Mouse (Mus musculus) liver, embryonic 11.5 days (tissue): ENCODE results near the gene Lrr1. TPM values are rescaled to one million over a fixed set of nuclear protein-coding genes. Genes with fewer than 3 reads are reported as not detected.

Source experiments
- ATAC-seq: fragments of 200-750 bp; cut with Nextera tagmentation; replicated peaks from 2 replicates; pipeline ENCODE4 v1.8.0; 2017; ENCODE audit warnings: moderate number of reproducible peaks, mild to moderate bottlenecking, moderate TSS enrichment, moderate library complexity; ENCODE audit not compliant: low FRiP score
- DNase-seq: peaks from one replicate; pipeline ENCODE4 v3.0.0-alpha.2; 2017; ENCODE audit warnings: low spot score
- H3K27ac ChIP-seq: fragments of 300-500 bp; sonication (generic); 2 replicates; pipeline ENCODE4 v1.5.1; 2014; ENCODE audit warnings: mild to moderate bottlenecking, low read depth, low read length, control low read depth
- H3K27me3 ChIP-seq: fragments of 300-500 bp; sonication (generic); replicated peaks from 2 replicates; pipeline ENCODE4 v1.6.1; 2014; ENCODE audit warnings: low read length, mixed read lengths; ENCODE audit not compliant: control insufficient read depth, insufficient read depth
- H3K36me3 ChIP-seq: fragments of 300-500 bp; sonication (generic); 2 replicates; pipeline ENCODE4 v1.6.1; 2014; ENCODE audit warnings: mild to moderate bottlenecking, low read length, moderate library complexity, mixed read lengths; ENCODE audit not compliant: control insufficient read depth, insufficient read depth
- H3K4me1 ChIP-seq: fragments of 300-500 bp; sonication (generic); replicated peaks from 2 replicates; pipeline ENCODE4 v1.6.1; 2014; ENCODE audit warnings: low read length, mixed read lengths; ENCODE audit not compliant: control insufficient read depth, insufficient read depth
- H3K4me2 ChIP-seq: fragments of 300-500 bp; sonication (generic); 2 replicates; pipeline ENCODE4 v1.6.1; 2014; ENCODE audit warnings: mild to moderate bottlenecking, control low read depth, moderate library complexity
- H3K4me3 ChIP-seq: fragments of 300-500 bp; sonication (generic); 2 replicates; pipeline ENCODE4 v1.5.1; 2014; ENCODE audit warnings: low read depth, low read length, control low read depth
- H3K9ac ChIP-seq: fragments of 300-500 bp; sonication (generic); 2 replicates; pipeline ENCODE4 v1.6.1; 2014; ENCODE audit warnings: low read depth, low read length, control low read depth
- H3K9me3 ChIP-seq: fragments of 300-500 bp; sonication (generic); 2 replicates; pipeline ENCODE4 v1.6.1; 2016; ENCODE audit warnings: low read length, inconsistent platforms, mixed read lengths; ENCODE audit not compliant: control insufficient read depth
- WGBS: fragments of 180-500 bp; shearing (Covaris S2); extraction: QIAGEN DNeasy Blood & Tissue Kit; methylation state at CpG from one replicate; pipeline ENCODE4 v1.1.7; 2014; 5-methylcytosine and 5-hydroxymethylcytosine counted together
- microRNA-seq: library from miRNA; unstranded; fragments of <30 nt; microRNA quantifications from one replicate; pipeline ENCODE4, GENCODE M21; 2017; ENCODE audit warnings: borderline number of aligned reads
- polyA plus RNA-seq: library from polyadenylated mRNA; unstranded; fragments of >200 nt; fragmentation: Nextera tagmentation; extraction: Ambion mirVana; gene quantifications from 2 replicates; pipeline ENCODE4 v1.2.1, GENCODE M21; 2014

Lrr1 gene
- polyA plus RNA-seq, 1 experiment from 2014 or later = 28.5 TPM

DNA sequence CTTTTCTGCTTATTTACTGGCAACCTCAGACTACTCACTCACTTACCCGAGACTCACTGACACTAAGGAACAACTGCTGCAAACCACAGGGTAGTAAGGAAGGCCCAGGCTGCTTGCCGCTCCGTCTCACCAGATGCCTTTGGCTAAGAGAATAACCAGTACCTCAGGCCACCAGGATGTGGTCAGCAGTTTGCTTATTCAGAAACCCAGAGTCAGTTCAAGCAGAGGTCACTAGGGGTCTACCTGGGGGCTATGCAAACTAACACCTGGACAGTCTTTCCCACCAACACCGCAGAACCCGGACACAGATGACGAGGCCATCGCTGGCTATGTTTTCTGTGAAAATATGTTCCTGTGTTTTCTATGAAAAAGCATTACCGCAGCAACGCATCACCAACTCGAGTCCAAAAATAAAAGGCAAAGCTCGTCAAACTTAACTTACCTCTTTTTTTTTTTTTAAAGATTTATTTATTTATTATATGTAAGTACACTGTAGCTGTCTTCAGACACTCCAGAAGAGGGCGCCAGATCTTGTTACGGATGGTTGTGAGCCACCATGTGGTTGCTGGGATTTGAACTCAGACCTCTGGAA lies 44.7 kb downstream of the Lrr1 start:
- Histone ChIP-seq H3K4me3 (no peak overlapping the region), H3K4me1 (no peaks in the 10 kb centered on the region), H3K9me3 (no peaks in the 10 kb centered on the region), H3K27me3 (no peaks in the 10 kb centered on the region), H3K27ac (no peak overlapping the region), H3K4me2 (no peak overlapping the region), H3K36me3 (peaks cover 36% of the 10 kb centered on the region), H3K9ac (no peak overlapping the region)
- DNase-seq = no peak
- ATAC-seq = no peak
- WGBS = 90% methylated on average over 13 of the region's 13 CpGs

DNA sequence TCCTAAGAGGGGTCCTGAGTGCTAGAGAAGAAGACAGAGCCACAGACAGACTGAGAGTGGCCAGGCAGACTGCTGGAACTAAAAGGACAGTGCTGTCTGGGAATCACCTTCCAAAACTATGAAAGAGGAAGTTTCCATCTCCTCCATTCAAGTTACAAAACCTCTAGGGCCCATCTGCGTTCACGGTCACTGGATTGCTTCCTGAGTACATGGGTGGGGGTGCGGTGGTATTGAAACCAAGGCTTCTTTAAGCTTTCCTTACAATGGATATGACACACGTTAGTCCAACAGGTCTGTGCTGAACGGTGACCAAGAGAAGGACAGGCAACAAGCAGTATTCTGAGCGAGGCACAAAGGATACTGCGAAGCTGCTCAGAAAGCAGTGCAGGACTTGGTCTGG lies 45.8 kb downstream of the Lrr1 start:
- Histone ChIP-seq H3K36me3 (peaks cover 40% of the 10 kb centered on the region), H3K9me3 (no peaks in the 10 kb centered on the region), H3K9ac (no peak overlapping the region), H3K4me3 (no peak overlapping the region), H3K4me1 (no peaks in the 10 kb centered on the region), H3K27me3 (no peaks in the 10 kb centered on the region), H3K27ac (no peak overlapping the region), H3K4me2 (no peak overlapping the region)
- ATAC-seq = no peak
- no peak for DNase-seq
- WGBS = 83% methylated on average over 7 of the region's 7 CpGs

DNA sequence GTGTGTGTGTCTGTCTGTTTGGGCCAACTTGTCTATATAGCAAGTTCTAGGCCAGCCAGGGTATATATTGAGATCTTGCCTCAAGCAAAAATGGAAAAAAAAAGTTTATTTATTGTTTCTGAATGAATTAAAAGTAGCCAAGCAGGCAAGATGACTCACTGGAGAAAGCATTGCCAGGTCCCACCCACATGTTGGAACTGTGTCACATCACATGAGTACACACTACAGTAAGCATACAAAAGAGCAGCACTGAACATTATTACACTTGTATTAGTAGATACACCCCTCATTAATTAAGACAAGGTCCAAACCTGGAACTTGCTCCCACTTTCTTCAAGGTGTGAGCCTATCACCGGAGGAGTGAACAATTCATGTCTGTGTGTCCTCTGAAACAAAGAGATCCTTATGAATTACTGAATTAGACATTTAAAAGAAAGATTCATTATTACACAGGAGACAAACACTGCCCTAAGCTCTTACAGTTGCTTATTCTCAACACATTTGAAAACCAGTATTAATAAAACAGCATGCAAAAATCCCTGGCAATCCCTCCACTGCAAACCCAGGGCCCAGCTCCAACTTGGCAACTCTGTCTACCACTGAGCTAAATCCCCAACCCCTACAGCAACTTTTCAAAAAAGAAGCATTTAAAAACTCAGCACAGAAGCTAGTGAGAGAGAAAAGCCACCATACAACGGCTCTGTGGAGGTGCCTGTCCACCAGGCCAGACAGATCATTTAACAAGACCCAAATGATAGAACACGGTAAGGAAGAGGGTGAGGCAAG lies 46.6 kb downstream of the Lrr1 start:
- Histone ChIP-seq H3K9ac (no peak overlapping the region), H3K36me3 (peaks cover 40% of the 10 kb centered on the region), H3K4me2 (no peak overlapping the region), H3K4me1 (no peaks in the 10 kb centered on the region), H3K4me3 (no peak overlapping the region), H3K27me3 (no peaks in the 10 kb centered on the region), H3K27ac (no peak overlapping the region), H3K9me3 (no peaks in the 10 kb centered on the region)
- ATAC-seq = no peak
- WGBS = 94% methylated on average over 3 of the region's 3 CpGs
- no peak for DNase-seq

GRCm38 (mm10) chr12:69216587-69216986 lies 48.0 kb downstream of the Lrr1 start:
- H3K4me1 ChIP-seq = no peaks in the 10 kb centered on the region
- H3K27me3 ChIP-seq = no peaks in the 10 kb centered on the region
- DNase-seq (no peak), ATAC-seq (no peak)
- H3K9me3 ChIP-seq = no peaks in the 10 kb centered on the region
- peaks cover 47% of the 10 kb centered on the region for H3K36me3 ChIP-seq
- no peak overlapping the region for H3K4me3 ChIP-seq
- H3K4me2 ChIP-seq = no peak overlapping the region
- H3K27ac ChIP-seq = no peak overlapping the region
- no peak overlapping the region for H3K9ac ChIP-seq
- 92% methylated on average over 7 of the region's 7 CpGs for WGBS

DNA sequence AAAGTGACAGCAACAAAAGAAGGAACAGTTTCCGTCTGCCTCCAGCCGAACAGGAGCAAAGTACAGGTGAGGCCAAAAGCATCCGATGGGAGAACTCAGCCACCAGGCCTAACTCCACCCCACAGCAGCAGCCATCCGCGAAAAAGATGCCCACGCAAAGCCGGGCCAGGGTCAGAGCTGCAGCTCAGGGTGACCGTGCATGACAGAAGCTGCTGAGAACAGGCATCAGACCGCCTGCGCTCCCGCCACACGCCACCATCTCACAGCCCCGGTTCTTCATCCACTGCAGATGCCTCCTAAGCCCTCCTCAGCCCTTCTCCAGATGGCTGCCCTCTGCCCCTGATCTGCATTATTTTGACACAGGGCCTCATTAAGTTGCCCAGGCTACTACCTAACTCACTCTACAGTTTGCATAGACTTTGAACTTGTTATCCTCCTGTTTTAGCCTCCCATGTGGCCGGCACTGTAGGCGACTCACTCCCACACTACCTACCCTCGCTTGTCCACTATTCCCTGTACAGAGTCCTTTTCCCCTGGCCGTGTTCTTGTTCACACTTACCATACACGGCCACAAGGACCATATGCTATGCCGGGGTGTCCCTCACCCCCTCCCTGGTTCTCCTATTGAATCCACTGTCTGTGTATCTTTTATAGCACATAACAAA lies 52.1 kb downstream of the Lrr1 start:
- Histone ChIP-seq H3K27me3 (no peaks in the 10 kb centered on the region), H3K9me3 (no peaks in the 10 kb centered on the region), H3K36me3 (peaks cover 30% of the 10 kb centered on the region; the same call in 1 of the 2 replicates), H3K4me2 (no peak overlapping the region), H3K4me3 (no peak overlapping the region), H3K9ac (no peak overlapping the region), H3K27ac (no peak overlapping the region), H3K4me1 (no peaks in the 10 kb centered on the region)
- 88% methylated on average over 19 of the region's 19 CpGs for WGBS
- DNase-seq (no peak), ATAC-seq (0 out of 2 replicates have a peak, but pooled peaks have one; percentile 36)

DNA sequence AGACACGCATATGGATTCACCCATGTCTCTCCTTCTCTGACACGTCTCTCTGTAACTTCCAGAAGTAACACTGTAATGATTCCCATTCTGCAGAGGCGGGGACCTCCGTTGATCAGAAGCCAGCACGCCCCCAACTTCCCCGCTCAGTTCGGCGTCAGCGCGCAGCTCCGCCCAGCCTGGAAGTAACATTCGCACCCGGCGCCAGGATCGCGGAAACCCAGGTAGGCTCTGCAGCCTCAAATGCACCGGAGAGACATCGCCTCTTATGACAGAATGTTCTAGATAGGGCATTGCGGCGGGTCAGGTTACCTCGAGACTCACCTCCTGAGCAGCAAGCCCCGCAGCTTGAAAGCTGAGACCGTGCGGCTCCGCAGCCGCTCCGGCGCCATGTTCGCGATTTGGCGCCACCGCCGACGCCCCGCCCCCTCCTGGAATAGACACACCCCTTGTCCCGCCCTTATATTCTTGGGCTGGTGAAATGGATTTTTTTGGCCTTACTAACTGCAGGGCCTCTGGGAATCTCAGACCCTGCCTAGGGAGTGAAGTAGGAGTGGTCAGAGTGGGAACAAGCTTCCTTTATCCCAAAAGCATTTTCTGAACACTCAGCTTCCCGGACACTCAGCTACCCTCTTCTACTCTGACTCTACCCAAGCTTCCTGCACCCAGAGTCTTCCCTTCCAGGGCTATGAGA lies 59.3 kb downstream of the Lrr1 start, which contains the start of gene Pole2:
Gene Pole2 (minus strand): TSS at position 420 of the 691 bp plus-strand sequence.
- peaks cover 8% of the 10 kb centered on the region; the same call in 1 of the 2 replicates for H3K4me1 ChIP-seq
- peak within 1 kb of the TSS; percentile 64 for H3K27ac ChIP-seq
- peak; percentile 93 for ATAC-seq
- peak; percentile 93 for DNase-seq
- no peaks in the 10 kb centered on the region for H3K36me3 ChIP-seq
- H3K9ac ChIP-seq = peak within 1 kb of the TSS; percentile 69
- H3K4me2 ChIP-seq = peak within 1 kb of the TSS; percentile 77
- no peaks in the 10 kb centered on the region for H3K9me3 ChIP-seq
- peak within 1 kb of the TSS; percentile 58 for H3K4me3 ChIP-seq
- no peaks in the 10 kb centered on the region for H3K27me3 ChIP-seq
- under 1% methylated on average over 37 of the region's 37 CpGs for WGBS

Small RNA genes lying within 50 kb of the gene (microRNA-seq; reads per million reads assigned to microRNA genes)
- not detected for gene Gm47287
- 1.8 reads per million for gene Gm47295

Other genes starting within 250 kb of the Lrr1 start
- gene Rps29, start 9.6 kb upstream of the Lrr1 start, polyA plus RNA-seq = 1,745 and 1,937 TPM in 2 replicates
- 999 and 1,044 TPM in 2 replicates for gene Rpl36al, start 15.3 kb downstream of the Lrr1 start, polyA plus RNA-seq
- 44.9 and 50.7 TPM in 2 replicates for gene Mgat2, start 15.3 kb downstream of the Lrr1 start, polyA plus RNA-seq
- 28.6 and 29.8 TPM in 2 replicates for gene Gm49383, start 28.3 kb downstream of the Lrr1 start, polyA plus RNA-seq
- 12.2 and 14.0 TPM in 2 replicates for gene Dnaaf2, start 29.6 kb downstream of the Lrr1 start, polyA plus RNA-seq
- 35.5 and 37.9 TPM in 2 replicates for gene Gm49384, start 35.5 kb downstream of the Lrr1 start, polyA plus RNA-seq
- 42.5 and 46.9 TPM in 2 replicates for gene Pole2, start 59.4 kb downstream of the Lrr1 start, polyA plus RNA-seq
- gene Klhdc1, start 72.4 kb downstream of the Lrr1 start, polyA plus RNA-seq = 5.7 and 5.8 TPM in 2 replicates
- 146 and 152 TPM in 2 replicates for gene Klhdc2, start 127.9 kb downstream of the Lrr1 start, polyA plus RNA-seq
- 74.7 and 81.7 TPM in 2 replicates for gene Nemf, start 188.4 kb downstream of the Lrr1 start, polyA plus RNA-seq
- gene Arf6, start 203.3 kb downstream of the Lrr1 start, polyA plus RNA-seq = 65.1 and 68.1 TPM in 2 replicates
- gene Gm9887, start 203.6 kb downstream of the Lrr1 start, polyA plus RNA-seq = 1.3 and 1.7 TPM in 2 replicates